Mouse (Mus musculus): Measurements from ENCODE around the gene Cc2d1a.

Cc2d1a gene

DNA sequence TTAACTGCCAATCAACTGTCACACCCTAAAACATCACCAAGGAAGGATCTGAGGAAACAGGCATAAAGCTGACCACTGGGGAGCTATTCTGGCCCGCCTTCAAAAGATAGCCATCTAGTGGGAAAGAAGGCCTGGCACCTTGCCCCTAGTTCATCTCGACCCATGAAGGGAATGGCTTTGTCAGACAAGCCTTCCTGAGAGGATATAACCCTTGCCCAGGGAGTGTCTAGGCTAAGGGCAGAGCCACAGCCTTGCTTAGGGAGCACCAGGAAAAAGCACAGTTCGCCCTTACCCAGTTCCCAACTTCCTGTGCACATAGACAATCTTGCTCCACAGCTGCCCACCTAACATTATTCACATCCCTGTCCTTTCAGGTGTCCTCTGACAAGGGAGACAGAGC lies 44.1 kb downstream of the Cc2d1a start:
- DNase-seq = no peak

DNA sequence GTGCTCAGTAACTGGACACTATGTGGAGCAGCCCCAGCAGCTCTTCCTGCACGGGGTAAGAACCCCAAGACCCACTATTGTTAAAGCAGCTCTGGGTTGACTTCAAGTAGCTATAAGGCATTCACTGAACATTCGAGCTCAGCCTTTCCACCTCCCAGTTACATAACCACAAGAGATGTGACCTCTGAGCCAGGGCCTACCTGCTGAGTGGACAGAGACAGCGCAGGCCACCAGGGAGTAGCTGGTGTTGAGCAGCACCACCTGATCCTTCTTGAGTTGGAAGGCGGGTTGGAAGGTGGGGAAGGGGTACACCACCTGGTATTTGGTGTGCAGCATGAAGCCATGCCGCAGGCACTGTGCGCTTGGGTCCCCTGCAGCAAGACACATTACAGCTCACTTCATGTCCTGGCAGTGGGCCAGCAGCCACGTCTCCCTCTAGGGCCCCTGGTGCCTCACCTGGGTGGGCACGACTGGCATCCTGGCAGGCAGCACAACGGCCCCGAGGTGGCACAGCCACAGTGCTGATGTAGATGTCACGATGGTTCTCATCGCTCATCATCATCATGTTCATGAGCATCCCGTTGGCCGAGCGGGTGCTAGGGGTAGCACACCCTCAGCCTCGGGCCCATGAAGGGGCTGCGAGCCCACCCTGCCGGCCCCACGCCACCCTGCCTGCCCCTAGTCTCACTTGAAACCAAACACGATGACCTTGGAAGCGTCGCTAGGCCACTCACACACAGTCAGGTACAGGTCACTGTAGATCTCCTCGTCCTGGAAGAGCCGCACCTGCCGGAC lies 46.1 kb downstream of the Cc2d1a start:
- no peak for DNase-seq

DNA sequence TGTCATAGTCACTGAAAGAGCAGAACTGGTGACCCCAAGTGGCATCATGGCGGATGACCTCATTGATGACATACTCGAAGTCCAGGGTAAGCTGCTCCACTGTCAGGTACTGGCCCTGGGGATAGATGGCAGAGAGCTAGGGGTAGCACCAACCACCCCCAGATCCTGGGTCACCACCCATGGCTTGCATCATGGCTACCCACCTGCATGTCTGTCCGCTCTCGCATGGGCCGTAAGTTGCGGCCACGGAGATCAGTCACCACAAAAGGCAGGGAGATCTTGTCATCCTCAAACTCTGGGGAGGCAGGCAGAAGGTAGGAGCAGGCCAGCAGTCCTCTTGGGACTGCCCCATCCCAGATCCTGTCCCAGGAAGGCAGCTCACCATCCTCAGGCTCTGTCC lies 49.4 kb downstream of the Cc2d1a start:
- no peak for DNase-seq

DNA sequence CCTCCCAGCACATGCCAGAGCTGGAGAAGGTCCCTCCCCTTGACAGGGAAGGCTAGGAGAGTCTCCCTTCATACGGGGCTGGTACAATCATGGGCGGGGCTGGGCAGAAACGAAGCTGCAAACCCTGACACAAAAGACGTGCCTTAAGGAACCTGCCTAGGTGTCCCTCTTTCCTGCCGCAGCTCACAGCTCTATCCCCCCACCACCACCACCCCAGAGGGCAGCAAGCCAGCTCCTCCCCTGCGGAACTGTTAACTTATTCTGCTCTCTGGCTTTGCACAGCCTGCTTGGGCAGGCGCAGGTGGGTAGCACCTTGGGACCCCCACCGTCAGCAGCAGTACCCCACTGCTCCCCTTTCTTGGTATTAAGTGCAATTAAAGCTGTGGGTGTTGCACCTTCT lies 51.7 kb downstream of the Cc2d1a start:
- DNase-seq = no peak

DNA sequence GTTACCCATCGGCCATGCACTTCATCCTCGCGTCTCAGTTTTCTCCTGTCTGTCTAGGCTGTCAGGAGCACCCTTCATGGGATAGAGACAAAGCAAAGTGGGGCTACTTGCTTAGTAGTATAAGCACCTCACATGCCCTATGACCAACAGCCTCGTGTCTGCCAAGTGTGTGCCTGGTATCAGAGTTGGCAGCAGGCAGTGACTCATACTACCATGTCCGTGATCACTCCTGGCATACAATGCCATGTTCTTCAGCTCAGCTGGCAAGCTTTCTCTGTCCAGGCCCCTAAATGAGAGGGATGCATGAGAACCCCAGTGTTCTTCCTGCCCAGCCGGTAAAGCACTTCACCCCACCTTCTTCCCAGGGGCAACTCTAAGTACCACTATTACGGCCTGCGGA lies 57.2 kb downstream of the Cc2d1a start:
- DNase-seq = no peak

DNA sequence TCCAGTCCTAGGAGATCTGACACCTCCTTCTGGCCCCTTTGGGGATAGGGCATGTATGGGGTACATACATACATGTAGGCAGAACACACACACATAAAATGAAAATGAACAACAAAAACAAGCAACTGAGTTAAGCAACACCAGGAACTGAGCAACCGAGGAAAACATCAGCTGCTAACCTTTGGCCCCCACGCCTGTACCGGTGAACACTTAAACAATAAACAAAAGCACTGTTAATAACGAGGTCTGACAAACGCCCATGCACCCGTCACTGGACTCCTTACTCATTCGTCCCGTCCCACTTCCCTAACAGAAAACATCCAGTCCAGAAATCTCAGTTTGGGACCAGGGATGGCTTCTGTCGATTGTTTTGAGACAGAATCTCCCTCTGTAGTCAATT lies 58.5 kb downstream of the Cc2d1a start:
- DNase-seq = no peak

DNA sequence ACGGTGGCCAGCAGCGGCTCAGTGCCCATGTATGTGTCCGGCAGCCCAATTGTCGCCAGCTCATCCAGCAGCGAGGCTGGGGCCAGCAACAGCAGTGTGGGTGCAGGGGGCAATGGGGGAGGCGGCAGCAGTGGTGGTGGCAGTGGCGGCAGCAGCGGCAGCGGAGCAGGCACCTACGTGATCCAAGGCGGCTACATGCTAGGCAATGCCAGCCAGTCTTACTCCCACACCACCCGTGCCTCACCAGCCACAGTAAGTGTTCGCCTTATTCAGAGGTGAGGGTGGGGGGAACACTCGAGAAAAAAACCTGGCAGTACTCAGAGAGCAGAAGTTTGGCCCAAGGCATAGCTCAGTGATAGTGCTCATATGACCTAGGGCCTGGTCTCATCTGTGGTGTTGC lies 59.9 kb downstream of the Cc2d1a start:
- DNase-seq = no peak

DNA sequence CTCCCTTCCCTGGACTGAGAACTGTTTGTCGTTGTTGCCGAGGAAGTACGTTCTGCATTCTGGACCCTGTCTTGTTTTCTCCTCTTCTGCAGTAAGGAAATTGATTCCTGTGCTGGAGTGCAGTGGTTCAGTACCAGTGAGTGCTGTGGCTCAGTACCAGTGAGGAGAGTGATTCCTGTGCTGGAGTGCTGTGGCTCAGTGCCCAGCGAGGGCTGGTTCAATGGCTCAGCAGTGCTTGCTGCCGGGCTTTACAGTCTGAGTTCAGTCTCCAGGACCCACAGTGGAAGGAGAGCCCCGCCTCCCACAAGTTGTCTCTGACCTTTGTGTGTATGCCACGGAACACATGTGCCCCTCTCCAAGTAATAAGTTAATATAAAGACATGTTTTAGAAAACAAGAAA lies 60.6 kb downstream of the Cc2d1a start:
- DNase-seq = no peak

DNA sequence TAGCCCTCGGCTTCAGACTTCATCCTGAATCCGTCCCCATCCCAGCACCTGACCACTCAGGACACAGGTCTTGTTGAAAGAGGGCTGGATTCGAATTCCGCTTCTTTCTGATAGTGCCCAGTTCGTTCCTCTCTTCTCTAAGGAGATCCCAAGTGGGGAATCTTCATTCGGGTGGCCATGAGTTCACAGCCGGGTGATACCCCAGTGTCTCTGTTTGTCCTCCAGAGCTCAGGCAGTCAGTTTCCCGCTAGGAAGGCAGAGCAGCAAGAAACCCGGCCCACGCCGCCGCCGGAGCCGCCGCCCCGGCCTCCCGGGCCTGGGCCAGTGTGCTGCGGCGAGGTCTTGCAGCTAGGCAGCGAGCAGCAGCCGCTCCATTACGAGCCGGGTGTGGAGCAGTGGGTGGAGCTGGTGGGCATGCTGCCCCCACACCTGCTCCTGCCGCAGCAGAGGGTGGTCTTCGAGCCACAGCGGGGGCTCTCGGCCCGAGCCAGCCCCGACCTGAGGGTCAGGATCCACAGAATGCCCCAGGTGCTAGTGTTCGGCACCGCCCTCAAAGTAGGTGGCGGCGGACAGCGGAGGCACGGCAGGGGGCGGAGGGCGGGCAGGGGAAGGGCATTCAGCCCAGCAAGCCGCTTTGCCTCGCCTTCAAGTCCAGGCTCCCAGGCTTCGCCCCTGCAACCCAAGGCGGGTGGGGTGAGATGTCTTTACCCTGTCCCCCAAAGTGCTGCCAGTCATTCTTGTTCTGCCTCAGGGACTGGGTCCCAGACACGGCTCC lies 63.2 kb downstream of the Cc2d1a start:
- DNase-seq = no peak

DNA sequence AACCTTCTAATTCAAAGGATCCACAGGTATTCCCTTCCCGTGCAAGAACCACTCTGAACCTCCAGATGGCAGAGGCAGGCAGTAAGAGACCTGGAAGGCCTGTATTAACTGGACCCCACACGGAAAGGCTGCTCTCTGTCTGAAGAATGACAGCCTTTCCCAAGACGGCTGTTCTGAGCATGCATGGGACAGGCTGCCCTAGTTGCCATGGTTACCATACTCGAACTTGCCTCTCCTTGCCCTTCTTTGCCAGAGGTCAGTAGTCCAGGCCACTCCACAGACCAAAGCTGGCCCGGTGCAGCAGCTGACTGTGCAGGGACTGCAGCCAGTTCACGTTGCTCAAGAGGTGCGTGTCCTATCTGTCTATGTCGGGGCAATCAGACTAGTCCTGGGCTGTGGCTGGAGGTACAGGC lies 63.9 kb downstream of the Cc2d1a start:
- DNase-seq = no peak

Data from layer of hippocampus, adult 9-11 months (tissue).